Mouse (Mus musculus) limb, embryonic 13.5 days (tissue): ENCODE measurements around the gene Kmt2c. TPM values are rescaled to one million over a fixed set of nuclear protein-coding genes. Genes with fewer than 3 reads are reported as not detected.

Source experiments
- ATAC-seq: fragments of 200-750 bp; cut with Nextera tagmentation; 2 replicates; pipeline ENCODE4 v1.8.0; 2017; ENCODE audit warnings: low read depth, moderate number of reproducible peaks, moderate TSS enrichment; ENCODE audit not compliant: low FRiP score
- H3K27ac ChIP-seq: fragments of 300-500 bp; sonication (generic); 2 replicates; pipeline ENCODE4 v1.5.1; 2015; ENCODE audit warnings: inconsistent platforms, mild to moderate bottlenecking, moderate library complexity
- H3K27me3 ChIP-seq: fragments of 300-500 bp; sonication (generic); 2 replicates; pipeline ENCODE4 v1.6.1; 2015; ENCODE audit warnings: mild to moderate bottlenecking, inconsistent platforms
- H3K36me3 ChIP-seq: fragments of 300-500 bp; sonication (generic); 2 replicates; pipeline ENCODE4 v1.6.1; 2015; ENCODE audit warnings: inconsistent platforms, mild to moderate bottlenecking, moderate library complexity
- H3K4me1 ChIP-seq: fragments of 300-500 bp; sonication (generic); 2 replicates; pipeline ENCODE4 v1.6.1; 2015; ENCODE audit warnings: inconsistent platforms
- H3K4me2 ChIP-seq: fragments of 300-500 bp; sonication (generic); replicated peaks from 2 replicates; pipeline ENCODE4 v1.6.1; 2015; ENCODE audit warnings: inconsistent platforms, mild to moderate bottlenecking, moderate library complexity
- H3K4me3 ChIP-seq: fragments of 300-500 bp; sonication (generic); 2 replicates; pipeline ENCODE4 v1.5.1; 2015; ENCODE audit warnings: moderate library complexity, mild to moderate bottlenecking, inconsistent platforms
- H3K9ac ChIP-seq: fragments of 300-500 bp; sonication (generic); 2 replicates; pipeline ENCODE4 v1.6.1; 2015; ENCODE audit warnings: mild to moderate bottlenecking, inconsistent platforms
- H3K9me3 ChIP-seq: fragments of 300-500 bp; sonication (generic); 2 replicates; pipeline ENCODE4 v1.6.1; 2016; ENCODE audit warnings: inconsistent platforms
- WGBS: fragments of 180-500 bp; shearing (Covaris S2); methylation state at CpG from one replicate; pipeline ENCODE4 v1.1.7; 2015; 5-methylcytosine and 5-hydroxymethylcytosine counted together
- polyA plus RNA-seq: library from polyadenylated mRNA; unstranded; fragments of >200 nt; fragmentation: Nextera tagmentation; extraction: Ambion mirVana; gene quantifications from 2 replicates; pipeline ENCODE4 v1.2.1, GENCODE M21; 2015

Kmt2c gene
- 13.8 and 15.0 TPM in 2 replicates for polyA plus RNA-seq

GRCm38 (mm10) chr5:25498346-25498820 lies at the start of gene Kmt2c:
Gene Kmt2c (minus strand): TSS chr5:25498783.
- Histone ChIP-seq H3K27ac (peak within 1 kb of the TSS; percentile 99), H3K36me3 (no peaks in the 10 kb centered on the region), H3K4me2 (peak within 1 kb of the TSS; percentile 74), H3K9me3 (no peaks in the 10 kb centered on the region), H3K9ac (peak within 1 kb of the TSS; percentile 94), H3K27me3 (no peaks in the 10 kb centered on the region), H3K4me1 (peaks cover 18% of the 10 kb centered on the region), H3K4me3 (peak within 1 kb of the TSS; percentile 92)
- under 1% methylated on average over 47 of the region's 54 CpGs for WGBS
- peak; percentile 20 for ATAC-seq

- H3K9me3 ChIP-seq = no peaks in the 10 kb centered on the region
- H3K27ac ChIP-seq = no peak overlapping the region
- no peak overlapping the region for H3K4me3 ChIP-seq
- H3K36me3 ChIP-seq = no peaks in the 10 kb centered on the region
- ATAC-seq = no peak
- no peaks in the 10 kb centered on the region for H3K4me1 ChIP-seq
- H3K4me2 ChIP-seq = no peak overlapping the region
- no peak overlapping the region for H3K9ac ChIP-seq
- no peaks in the 10 kb centered on the region for H3K27me3 ChIP-seq
- WGBS = 90% methylated on average over 2 of the region's 2 CpGs
These were observed 48.3 kb upstream of the Kmt2c start for GRCm38 (mm10) chr5:25546912-25547311.

GRCm38 (mm10) chr5:25544566-25544965 lies 46.0 kb upstream of the Kmt2c start:
- H3K27me3 ChIP-seq = no peaks in the 10 kb centered on the region
- ATAC-seq = no peak
- H3K36me3 ChIP-seq = no peaks in the 10 kb centered on the region
- no peak overlapping the region for H3K9ac ChIP-seq
- H3K4me2 ChIP-seq = no peak overlapping the region
- H3K27ac ChIP-seq = no peak overlapping the region
- whole genome bisulfite sequencing = 83% methylated on average over 5 of the region's 5 CpGs
- H3K4me1 ChIP-seq = no peaks in the 10 kb centered on the region
- H3K4me3 ChIP-seq = no peak overlapping the region
- no peaks in the 10 kb centered on the region for H3K9me3 ChIP-seq

GRCm38 (mm10) chr5:25544061-25544460 lies 45.5 kb upstream of the Kmt2c start:
- Histone ChIP-seq H3K4me1 (no peaks in the 10 kb centered on the region), H3K36me3 (no peaks in the 10 kb centered on the region), H3K9ac (no peak overlapping the region), H3K27ac (no peak overlapping the region), H3K9me3 (no peaks in the 10 kb centered on the region), H3K4me3 (no peak overlapping the region), H3K4me2 (no peak overlapping the region), H3K27me3 (no peaks in the 10 kb centered on the region)
- 82% methylated on average over 3 of the region's 3 CpGs for WGBS
- ATAC-seq = no peak

GRCm38 (mm10) chr5:25541661-25542060 lies 43.1 kb upstream of the Kmt2c start:
- H3K9ac ChIP-seq = no peak overlapping the region
- H3K9me3 ChIP-seq = peaks cover 15% of the 10 kb centered on the region; the same call in 1 of the 2 replicates
- no peaks in the 10 kb centered on the region for H3K27me3 ChIP-seq
- H3K4me3 ChIP-seq = no peak overlapping the region
- H3K4me1 ChIP-seq = no peaks in the 10 kb centered on the region
- ATAC-seq = no peak
- no peak overlapping the region for H3K27ac ChIP-seq
- 33% methylated on average over 2 of the region's 2 CpGs for WGBS
- no peak overlapping the region for H3K4me2 ChIP-seq
- H3K36me3 ChIP-seq = no peaks in the 10 kb centered on the region

- Histone ChIP-seq H3K9ac (no peak overlapping the region), H3K4me3 (no peak overlapping the region), H3K27ac (no peak overlapping the region), H3K4me2 (no peak overlapping the region), H3K36me3 (no peaks in the 10 kb centered on the region), H3K27me3 (no peaks in the 10 kb centered on the region), H3K4me1 (no peaks in the 10 kb centered on the region), H3K9me3 (peaks cover 15% of the 10 kb centered on the region; the same call in 1 of the 2 replicates)
- WGBS = 63% methylated on average over 3 of the region's 3 CpGs
- ATAC-seq = no peak
These were observed 42.3 kb upstream of the Kmt2c start for GRCm38 (mm10) chr5:25540921-25541320.

- Histone ChIP-seq H3K4me3 (no peak overlapping the region), H3K27ac (no peak overlapping the region), H3K9me3 (peaks cover 15% of the 10 kb centered on the region; the same call in 1 of the 2 replicates), H3K9ac (no peak overlapping the region), H3K4me2 (no peak overlapping the region), H3K27me3 (no peaks in the 10 kb centered on the region), H3K36me3 (no peaks in the 10 kb centered on the region), H3K4me1 (no peaks in the 10 kb centered on the region)
- no peak for ATAC-seq
These were observed 41.8 kb upstream of the Kmt2c start for GRCm38 (mm10) chr5:25540412-25540811.

- Histone ChIP-seq H3K9ac (no peak overlapping the region), H3K36me3 (no peaks in the 10 kb centered on the region), H3K4me3 (no peak overlapping the region), H3K9me3 (peaks cover 15% of the 10 kb centered on the region; the same call in 1 of the 2 replicates), H3K27ac (no peak overlapping the region), H3K4me1 (no peaks in the 10 kb centered on the region), H3K4me2 (no peak overlapping the region), H3K27me3 (no peaks in the 10 kb centered on the region)
- 41% methylated on average over 6 of the region's 6 CpGs for WGBS
- ATAC-seq = no peak
These were observed 38.4 kb upstream of the Kmt2c start for GRCm38 (mm10) chr5:25536921-25537409.

GRCm38 (mm10) chr5:25536451-25536850 lies 37.9 kb upstream of the Kmt2c start:
- Histone ChIP-seq H3K27me3 (no peaks in the 10 kb centered on the region), H3K4me1 (no peaks in the 10 kb centered on the region), H3K9me3 (peaks cover 15% of the 10 kb centered on the region; the same call in 1 of the 2 replicates), H3K36me3 (no peaks in the 10 kb centered on the region), H3K4me3 (no peak overlapping the region), H3K4me2 (no peak overlapping the region), H3K9ac (no peak overlapping the region), H3K27ac (no peak overlapping the region)
- ATAC-seq = no peak
- WGBS = 65% methylated on average over 2 of the region's 2 CpGs

GRCm38 (mm10) chr5:25535566-25535965 lies 37.0 kb upstream of the Kmt2c start:
- H3K27me3 ChIP-seq = no peaks in the 10 kb centered on the region
- no peak overlapping the region for H3K27ac ChIP-seq
- H3K4me1 ChIP-seq = no peaks in the 10 kb centered on the region
- H3K9me3 ChIP-seq = peaks cover 15% of the 10 kb centered on the region; the same call in 1 of the 2 replicates
- 82% methylated on average over 2 of the region's 2 CpGs for WGBS
- H3K9ac ChIP-seq = no peak overlapping the region
- ATAC-seq = no peak
- H3K4me2 ChIP-seq = no peak overlapping the region
- H3K4me3 ChIP-seq = no peak overlapping the region
- H3K36me3 ChIP-seq = no peaks in the 10 kb centered on the region

GRCm38 (mm10) chr5:25533298-25533697 lies 34.7 kb upstream of the Kmt2c start:
- no peak overlapping the region for H3K4me3 ChIP-seq
- no peaks in the 10 kb centered on the region for H3K27me3 ChIP-seq
- no peak for ATAC-seq
- peaks cover 5% of the 10 kb centered on the region; the same call in 1 of the 2 replicates for H3K4me1 ChIP-seq
- peaks cover 15% of the 10 kb centered on the region; the same call in 1 of the 2 replicates for H3K9me3 ChIP-seq
- no peaks in the 10 kb centered on the region for H3K36me3 ChIP-seq
- H3K9ac ChIP-seq = no peak overlapping the region
- WGBS = 80% methylated on average over 5 of the region's 5 CpGs
- H3K27ac ChIP-seq = no peak overlapping the region
- no peak overlapping the region for H3K4me2 ChIP-seq

- H3K36me3 ChIP-seq = no peaks in the 10 kb centered on the region
- no peak overlapping the region for H3K27ac ChIP-seq
- no peak overlapping the region for H3K9ac ChIP-seq
- 56% methylated on average over 18 of the region's 18 CpGs for WGBS
- no peak overlapping the region for H3K4me2 ChIP-seq
- H3K27me3 ChIP-seq = no peaks in the 10 kb centered on the region
- no peak for ATAC-seq
- no peak overlapping the region for H3K4me3 ChIP-seq
- peaks cover 5% of the 10 kb centered on the region; the same call in 1 of the 2 replicates for H3K4me1 ChIP-seq
- peaks cover 7% of the 10 kb centered on the region; the same call in 1 of the 2 replicates for H3K9me3 ChIP-seq
These were observed 33.9 kb upstream of the Kmt2c start for GRCm38 (mm10) chr5:25532256-25533147.
